8 mouse cellular contexts compared by ENCODE assay signal in the genomic region with DNA sequence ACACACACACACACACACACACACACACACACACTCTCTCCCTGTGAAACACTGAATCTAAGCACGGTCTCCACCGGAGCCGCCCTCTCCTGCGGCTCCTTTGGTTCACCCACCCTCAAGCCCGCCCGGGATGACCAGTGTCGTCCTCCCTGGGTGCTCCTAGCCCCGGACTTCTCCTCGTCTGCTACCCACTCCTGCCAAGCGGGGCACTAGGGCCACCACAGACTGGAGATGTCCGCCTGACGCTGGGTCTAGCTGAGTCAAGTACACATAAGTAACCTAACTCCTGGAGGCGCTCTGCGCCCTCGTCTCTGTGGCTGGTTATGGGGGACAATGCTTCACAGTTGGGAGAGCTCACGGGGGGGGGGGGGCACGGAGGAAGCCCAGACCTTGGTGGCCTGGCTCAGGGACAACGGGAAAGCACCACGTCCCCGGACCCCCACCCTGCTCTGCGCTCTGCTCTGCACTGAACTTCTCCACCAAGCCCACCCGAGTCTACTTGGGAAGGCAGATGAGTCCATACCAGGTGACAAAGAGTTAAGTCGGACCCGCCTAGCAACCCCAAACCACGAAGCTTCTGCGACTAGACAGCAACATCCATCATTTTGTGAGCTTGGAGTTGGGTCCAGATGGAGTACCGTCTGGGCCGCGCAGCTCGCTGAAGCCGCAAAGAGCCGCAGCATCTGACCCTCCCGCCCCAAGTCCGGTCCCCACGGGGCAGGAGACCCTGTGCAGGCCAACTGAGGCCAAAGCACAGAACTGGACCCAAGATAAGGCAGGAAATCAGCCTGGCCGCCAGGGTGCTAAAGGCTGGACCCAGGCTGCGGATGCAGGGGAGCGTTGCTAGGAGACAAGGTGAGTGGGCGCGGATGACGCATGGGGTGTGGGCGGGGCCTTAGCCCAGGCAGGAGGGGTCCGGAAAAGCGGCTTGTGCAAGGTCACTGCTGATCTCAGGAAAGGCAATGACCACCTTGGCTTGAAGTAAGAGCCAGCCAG. TPM values are rescaled to one million over a fixed set of nuclear protein-coding genes. Genes with fewer than 3 reads are reported as not detected.
A peak's percentile ranks its signal among the peaks of the same experiment; 100 is the strongest.
DNase-seq lines count a peak whose midpoint lies in the region; ATAC-seq lines count a peak whose summit lies in the region.

A gene (plus strand): TSS at position 512 of the 996 bp plus-strand sequence.

- ATAC-seq in frontal cortex, adult (ENCODE audit: low TSS enrichment): peak; percentile 64

- 0 out of 2 replicates have a peak within 1 kb of the TSS, but pooled peaks have one; percentile 18 for H3K27ac ChIP-seq in heart, embryonic 10.5 days

- peaks cover 90% of the 10 kb centered on the region for H3K27me3 ChIP-seq in heart, embryonic 10.5 days (ENCODE audit: insufficient read depth, poor library complexity, severe bottlenecking)
- H3K27me3 ChIP-seq in megakaryocyte, embryonic 14.5 days (replicated peaks): peaks cover 73% of the 10 kb centered on the region

- H3K36me3 ChIP-seq in heart, embryonic 10.5 days: no peaks in the 10 kb centered on the region
- H3K36me3 ChIP-seq in megakaryocyte, embryonic 14.5 days (replicated peaks; ENCODE audit: low read length): peaks cover 13% of the 10 kb centered on the region

- no peak for DNase-seq in heart, embryonic 10.5 days (ENCODE audit: low spot score)
- no peak for DNase-seq in heart, postnatal 25 days (ENCODE audit: low spot score)
- peak; percentile 94 for DNase-seq in brain, adult 2 months (ENCODE audit: low read depth, low spot score)
- DNase-seq in kidney, postnatal 4 days: peak; percentile 73 to 78
- peak; percentile 87 for DNase-seq in right cerebral cortex, postnatal 14 days
- no peak for DNase-seq in gastrocnemius, adult 18-20 months (ENCODE audit: low spot score)

- H3K9me3 ChIP-seq in heart, embryonic 10.5 days: no peaks in the 10 kb centered on the region
- no peaks in the 10 kb centered on the region for H3K9me3 ChIP-seq in megakaryocyte, embryonic 14.5 days

- intact Hi-C loops in heart, postnatal 25 days (cut with DNase I): no loop called here

- WGBS in heart, embryonic 10.5 days: 13% methylated on average over 43 of the region's 44 CpGs

- H3K4me3 ChIP-seq in heart, embryonic 10.5 days: peak within 1 kb of the TSS; percentile 32
- peak within 1 kb of the TSS; percentile 50 for H3K4me3 ChIP-seq in megakaryocyte, embryonic 14.5 days (replicated peaks)

- peaks cover 27% of the 10 kb centered on the region for H3K4me1 ChIP-seq in heart, embryonic 10.5 days
- peaks cover 88% of the 10 kb centered on the region for H3K4me1 ChIP-seq in megakaryocyte, embryonic 14.5 days

RNA-seq across cellular contexts. Expression of the gene that starts here (rescaled TPM):
- polyA plus RNA-seq in heart, embryonic 10.5 days (2016; fragmentation: Nextera tagmentation; extraction: Ambion mirVana): 1.2 and 2.2 TPM in 2 replicates
- under 1 TPM; 0.42 to 0.61 TPM for total RNA-seq in heart, postnatal 25 days (2021)
- 6.2 and 21.4 TPM in 2 replicates for polyA plus RNA-seq in megakaryocyte, embryonic 14.5 days (2012; ENCODE audit: insufficient read depth, low replicate concordance)
- not detected for total RNA-seq in gastrocnemius, adult 18-20 months (2021)

Comparison
In these comparisons a context has a peak if more than half of its experiments do, and no peak if none do; other contexts are left out.
1. DNase-seq: peak in brain, adult 2 months (single experiment), kidney, postnatal 4 days (2 of 2) and right cerebral cortex, postnatal 14 days (single experiment); none in heart, embryonic 10.5 days (single experiment), heart, postnatal 25 days (single experiment) and gastrocnemius, adult 18-20 months (single experiment).